Mouse (Mus musculus): Measurements from ENCODE around the gene Gm20390.

DNA sequence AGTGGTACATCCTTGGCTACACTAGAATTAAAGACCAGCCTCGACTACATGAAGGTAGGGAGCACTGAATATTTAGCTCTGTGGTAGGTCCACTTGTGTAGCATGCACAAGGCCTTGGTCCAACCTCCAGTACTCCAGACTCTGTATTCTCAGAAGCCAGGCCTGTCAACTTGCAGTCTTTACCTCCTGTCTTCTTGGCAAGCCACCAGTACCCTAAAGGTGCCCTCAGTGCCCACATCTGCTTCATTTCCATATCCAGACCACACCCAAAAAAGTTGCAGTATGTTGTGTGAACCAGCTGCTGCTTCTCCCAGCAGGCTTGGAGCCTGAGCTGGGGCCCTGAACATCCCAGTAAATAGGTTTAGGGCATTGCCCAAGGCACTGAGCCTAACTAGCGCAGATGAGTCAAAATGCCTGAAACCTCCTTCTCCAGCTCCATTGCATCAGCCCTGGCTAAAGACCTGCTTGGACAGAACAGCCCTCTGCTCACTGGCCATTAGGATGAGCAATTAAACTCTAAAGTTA lies 11.0 kb downstream of the Gm20390 start:
- TF ChIP-seq CTCF (IDR thresholded peaks at IDR 0.05; ENCODE audit: low read depth), result no peak
- TF ChIP-seq EP300 (optimal IDR thresholded peaks at IDR 0.05), result no peak

All from stomach, postnatal 0 days (tissue).